Mouse (Mus musculus) spleen, adult 10 weeks (tissue): ENCODE results near the gene Ak8. TPM values are rescaled to one million over a fixed set of nuclear protein-coding genes. Genes with fewer than 3 reads are reported as not detected.

Experiments
- polyA plus RNA-seq: library from polyadenylated mRNA; stranded (reverse); fragments of 350-450 nt; fragmentation: Illumina TruSeq; extraction: RNeasy Lipid Tissue Mini Kit (QIAGEN cat#74804); gene quantifications from one replicate; pipeline ENCODE4 v1.2.3, GENCODE M21; 2015; ENCODE audit warnings: low replicate concordance; ENCODE audit not compliant: insufficient read depth

The Ak8 gene
- polyA plus RNA-seq: 0.77 TPM

GRCm38 (mm10) chr2:28699361-28700335, at the start of gene Ak8, which contains the start of gene Spaca9:
Gene Ak8 (plus strand): TSS chr2:28700164.
Gene Spaca9 (minus strand): TSS chr2:28699727.

GRCm38 (mm10) chr2:28840222-28840951, 140.4 kb downstream of the Ak8 start, which contains the start of the genes Gtf3c4 and Ddx31:
Gene Gtf3c4 (minus strand): TSS chr2:28840360.
Gene Ddx31 (plus strand): TSS chr2:28840406.

Other genes starting within 250 kb of the Ak8 start
- not detected for gene 1700007K13Rik, start 233.8 kb upstream of the Ak8 start, polyA plus RNA-seq
- 26.5 TPM for gene Mrps2, start 232.1 kb upstream of the Ak8 start, polyA plus RNA-seq
- 2.6 TPM for gene Gbgt1, start 203.3 kb upstream of the Ak8 start, polyA plus RNA-seq
- gene Gm10134, start 194.1 kb upstream of the Ak8 start, polyA plus RNA-seq: 6.0 TPM
- 31.5 TPM for gene Ralgds, start 187.0 kb upstream of the Ak8 start, polyA plus RNA-seq
- 2.2 TPM for gene Cel, start 136.8 kb upstream of the Ak8 start, polyA plus RNA-seq
- gene Gtf3c5, start 116.4 kb upstream of the Ak8 start, polyA plus RNA-seq: 14.2 TPM
- gene Gfi1b, start 78.2 kb upstream of the Ak8 start, polyA plus RNA-seq: 1.8 TPM
- gene Tsc1, start 58.9 kb upstream of the Ak8 start, polyA plus RNA-seq: 22.5 TPM
- 1.1 TPM for gene Spaca9, start 437 bp upstream of the Ak8 start, polyA plus RNA-seq
- gene Gtf3c4, start 140.2 kb downstream of the Ak8 start, polyA plus RNA-seq: 14.2 TPM
- gene Ddx31, start 140.2 kb downstream of the Ak8 start, polyA plus RNA-seq: 13.1 TPM
- gene Barhl1, start 216.5 kb downstream of the Ak8 start, polyA plus RNA-seq: not detected